Mouse (Mus musculus) forebrain, embryonic 15.5 days (tissue): ENCODE measurements at regions not wholly inside any gene's neighbourhood (a gene's known extent, or its start where the extent isn't known, plus 50 kb on each side); places are given as distances from the start of the nearest gene placed in this dataset.
"Not testable (repeated sequence)": the region's sequence is repeated elsewhere in the genome, so short reads cannot be mapped to it uniquely, and the experiment has no call there.

Experiments used
- ATAC-seq: fragments of 200-750 bp; cut with Nextera tagmentation; replicated peaks from 2 replicates; pipeline ENCODE4 v1.8.0; 2017; ENCODE audit warnings: mild to moderate bottlenecking, moderate TSS enrichment, moderate library complexity
- H3K27ac ChIP-seq: fragments of 300-500 bp; sonication (generic); replicated peaks from 2 replicates; pipeline ENCODE4 v1.5.1; 2015; ENCODE audit warnings: mild to moderate bottlenecking, inconsistent platforms
- H3K27me3 ChIP-seq: fragments of 300-500 bp; sonication (generic); 2 replicates; pipeline ENCODE4 v1.6.1; 2015; ENCODE audit warnings: inconsistent platforms
- H3K36me3 ChIP-seq: fragments of 300-500 bp; sonication (generic); 2 replicates; pipeline ENCODE4 v1.6.1; 2015; ENCODE audit warnings: mild to moderate bottlenecking, inconsistent platforms
- H3K4me1 ChIP-seq: fragments of 300-500 bp; sonication (generic); 2 replicates; pipeline ENCODE4 v1.6.1; 2015; ENCODE audit warnings: inconsistent platforms
- H3K4me2 ChIP-seq: fragments of 300-500 bp; sonication (generic); replicated peaks from 2 replicates; pipeline ENCODE4 v1.6.1; 2015; ENCODE audit warnings: mild to moderate bottlenecking, inconsistent platforms
- H3K4me3 ChIP-seq: fragments of 300-500 bp; sonication (generic); 2 replicates; pipeline ENCODE4 v1.5.1; 2015; ENCODE audit warnings: mild to moderate bottlenecking, inconsistent platforms
- H3K9ac ChIP-seq: fragments of 300-500 bp; sonication (generic); replicated peaks from 2 replicates; pipeline ENCODE4 v1.6.1; 2015; ENCODE audit warnings: mild to moderate bottlenecking, inconsistent platforms
- H3K9me3 ChIP-seq: fragments of 300-500 bp; sonication (generic); 2 replicates; pipeline ENCODE4 v1.6.1; 2016; ENCODE audit warnings: inconsistent platforms
- WGBS: fragments of 180-500 bp; shearing (Covaris S2); methylation state at CpG from one replicate; pipeline ENCODE4 v1.1.7; 2015; ENCODE audit warnings: mixed read lengths; 5-methylcytosine and 5-hydroxymethylcytosine counted together

- Histone ChIP-seq H3K4me2 (no peak overlapping the region), H3K9me3 (no peaks in the 10 kb centered on the region), H3K27ac (peak overlapping the region; percentile 65), H3K36me3 (no peaks in the 10 kb centered on the region), H3K4me3 (no peak overlapping the region), H3K4me1 (peaks cover 11% of the 10 kb centered on the region; the same call in 1 of the 2 replicates), H3K9ac (no peak overlapping the region), H3K27me3 (no peaks in the 10 kb centered on the region)
- 56% methylated on average over 14 of the region's 14 CpGs for WGBS
- ATAC-seq, result no peak; the same call in 1 of the 2 replicates
Measured at GRCm38 (mm10) chr13:111309848-111310692, 55.3 kb downstream of the Actbl2 start.

DNA sequence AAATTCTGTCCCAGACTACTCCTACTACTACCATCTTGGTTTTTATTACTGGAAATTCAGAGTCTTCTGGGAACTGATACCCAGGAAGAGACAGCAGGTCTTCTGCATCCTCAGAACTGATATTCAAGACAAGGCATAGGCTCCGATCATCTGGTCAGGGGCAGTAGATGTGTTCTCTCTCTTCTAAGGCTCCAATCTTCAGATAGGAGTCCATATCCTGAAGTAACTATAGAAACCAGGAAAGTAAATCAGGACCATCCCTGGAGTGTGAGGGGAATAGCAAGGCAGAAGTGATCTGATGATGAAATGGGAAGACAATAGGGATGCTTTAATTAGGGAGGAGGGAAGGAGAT lies 55.9 kb downstream of the Actbl2 start:
- H3K27me3 ChIP-seq, result no peaks in the 10 kb centered on the region
- no peaks in the 10 kb centered on the region for H3K9me3 ChIP-seq
- H3K27ac ChIP-seq, result peak overlapping the region; percentile 65
- no peak for ATAC-seq
- 87% methylated on average over 1 of the region's 1 CpGs for WGBS
- H3K4me2 ChIP-seq, result no peak overlapping the region
- peaks cover 11% of the 10 kb centered on the region; the same call in 1 of the 2 replicates for H3K4me1 ChIP-seq
- H3K4me3 ChIP-seq, result no peak overlapping the region
- H3K36me3 ChIP-seq, result no peaks in the 10 kb centered on the region
- no peak overlapping the region for H3K9ac ChIP-seq

GRCm38 (mm10) chr13:111313506-111313905 lies 58.7 kb downstream of the Actbl2 start:
- H3K27me3 ChIP-seq, H3K27ac ChIP-seq, H3K4me3 ChIP-seq, ATAC-seq, H3K9me3 ChIP-seq, H3K4me2 ChIP-seq, H3K9ac ChIP-seq, H3K36me3 ChIP-seq: not testable (repeated sequence)
- H3K4me1 ChIP-seq, result peaks cover 11% of the 10 kb centered on the region; the same call in 1 of the 2 replicates
- 84% methylated on average over 3 of the region's 3 CpGs for WGBS

GRCm38 (mm10) chr13:111317876-111318275 lies 63.1 kb downstream of the Actbl2 start:
- not testable (repeated sequence) for H3K27me3 ChIP-seq, ATAC-seq, H3K4me2 ChIP-seq, H3K4me3 ChIP-seq, H3K4me1 ChIP-seq, H3K27ac ChIP-seq, H3K9ac ChIP-seq, H3K9me3 ChIP-seq, H3K36me3 ChIP-seq
- 78% methylated on average over 2 of the region's 2 CpGs for WGBS

DNA sequence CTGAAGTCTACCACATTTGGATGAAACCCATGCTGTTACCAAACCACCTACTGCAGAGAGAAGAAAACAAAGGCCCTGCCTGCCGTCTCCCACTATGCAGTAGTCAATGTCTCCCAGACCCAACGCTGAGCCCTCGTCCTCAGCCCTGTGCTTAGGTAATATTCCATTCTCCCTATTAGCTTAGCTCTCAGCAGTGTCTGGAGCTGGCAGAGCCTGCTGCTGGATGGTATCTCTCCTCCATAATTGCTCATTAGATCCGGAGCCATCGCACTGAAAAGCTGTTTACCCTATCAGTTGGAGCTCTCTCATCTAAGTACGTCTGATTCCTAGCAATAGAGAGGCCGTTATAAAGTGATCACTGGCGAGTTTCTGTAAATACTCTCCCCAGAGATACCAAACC lies 68.4 kb downstream of the Actbl2 start:
- WGBS, result 37% methylated on average over 8 of the region's 8 CpGs
- peak overlapping the region; percentile 43 for H3K27ac ChIP-seq
- peak; percentile 55; the same call in 1 of the 2 replicates for ATAC-seq

DNA sequence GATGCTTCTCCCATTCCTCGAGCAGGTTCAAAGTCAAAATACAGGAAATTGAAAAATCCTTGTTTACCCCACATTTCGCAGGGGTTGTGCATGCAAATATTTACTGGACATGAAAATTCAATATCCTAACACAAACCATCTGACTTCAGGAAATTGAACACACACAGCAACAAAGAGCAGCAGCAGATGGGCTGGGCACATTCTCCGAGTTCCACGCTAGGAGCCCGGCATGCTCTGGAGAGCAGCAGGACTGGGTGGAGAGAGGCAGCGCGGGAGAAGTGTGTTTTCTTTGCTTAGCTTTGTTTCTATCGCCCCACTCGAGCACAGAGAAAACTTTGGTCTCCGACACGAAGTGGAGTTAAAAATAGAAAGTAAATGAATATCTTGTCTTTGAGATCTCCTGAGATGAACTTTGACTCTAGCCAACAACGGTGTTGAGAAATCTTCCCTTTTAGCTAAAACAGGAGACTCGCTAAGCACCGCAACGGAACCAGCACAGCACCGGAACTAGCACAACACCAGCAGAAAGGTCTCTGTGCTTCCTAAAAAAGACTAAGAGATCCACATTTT lies 71.4 kb downstream of the Actbl2 start:
- Histone ChIP-seq H3K27me3 (no peaks in the 10 kb centered on the region), H3K4me3 (no peak overlapping the region), H3K9ac (no peak overlapping the region), H3K4me2 (no peak overlapping the region), H3K36me3 (no peaks in the 10 kb centered on the region), H3K4me1 (peaks cover 3% of the 10 kb centered on the region; the same call in 1 of the 2 replicates), H3K9me3 (no peaks in the 10 kb centered on the region), H3K27ac (no peak overlapping the region)
- 88% methylated on average over 16 of the region's 16 CpGs for WGBS
- ATAC-seq, result no peak

More for the DNA sequence above, 68.4 kb downstream of the Actbl2 start:
- Histone ChIP-seq H3K4me3 (no peak overlapping the region), H3K27me3 (no peaks in the 10 kb centered on the region), H3K4me1 (peaks cover 3% of the 10 kb centered on the region; the same call in 1 of the 2 replicates), H3K4me2 (no peak overlapping the region), H3K9me3 (no peaks in the 10 kb centered on the region), H3K36me3 (no peaks in the 10 kb centered on the region), H3K9ac (no peak overlapping the region)

DNA sequence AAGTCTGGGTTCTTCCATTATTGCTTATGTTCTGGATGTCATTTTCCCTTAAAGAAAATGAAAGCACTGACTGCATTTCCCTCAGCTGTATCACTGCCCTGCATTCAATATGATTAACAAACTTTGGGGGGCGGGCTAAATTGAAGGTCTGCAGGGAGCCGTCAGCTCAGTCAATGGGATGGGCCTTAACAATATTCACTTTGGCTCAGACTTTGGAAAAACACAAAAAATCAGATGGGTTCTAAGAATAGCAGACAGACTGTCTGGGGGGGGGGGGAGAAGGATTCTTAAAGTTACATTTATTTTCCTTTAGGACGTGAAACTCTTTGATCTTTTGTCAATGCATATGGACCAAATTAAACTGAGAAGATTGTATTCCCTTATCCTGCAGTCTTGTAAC lies 78.2 kb downstream of the Actbl2 start:
- Histone ChIP-seq H3K4me1 (no peaks in the 10 kb centered on the region), H3K4me3 (no peak overlapping the region), H3K9ac (no peak overlapping the region), H3K9me3 (no peaks in the 10 kb centered on the region), H3K4me2 (no peak overlapping the region), H3K27me3 (no peaks in the 10 kb centered on the region), H3K36me3 (no peaks in the 10 kb centered on the region), H3K27ac (no peak overlapping the region)
- no peak for ATAC-seq
- 84% methylated on average over 3 of the region's 3 CpGs for WGBS

DNA sequence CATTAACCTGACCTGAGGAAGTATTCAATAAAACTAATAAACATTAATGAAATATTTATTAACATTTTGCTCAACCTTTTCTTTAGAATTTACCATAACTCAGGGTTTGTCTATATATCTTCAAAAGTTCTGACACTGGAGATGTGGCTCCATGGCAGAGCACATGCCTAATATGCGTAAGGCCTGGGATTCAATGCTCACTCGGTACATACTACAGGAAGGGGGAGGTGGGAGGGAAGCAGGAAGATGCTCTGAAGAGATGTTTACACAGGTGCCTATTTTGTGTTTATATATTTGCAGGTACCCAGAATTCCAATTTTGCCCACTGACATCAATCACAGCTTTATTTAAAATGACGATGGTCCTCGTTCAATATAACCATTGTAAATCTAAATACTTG lies 79.0 kb downstream of the Actbl2 start:
- Histone ChIP-seq H3K27me3 (no peaks in the 10 kb centered on the region), H3K9ac (no peak overlapping the region), H3K27ac (no peak overlapping the region), H3K36me3 (no peaks in the 10 kb centered on the region), H3K4me3 (no peak overlapping the region), H3K4me2 (no peak overlapping the region), H3K4me1 (no peaks in the 10 kb centered on the region), H3K9me3 (no peaks in the 10 kb centered on the region)
- ATAC-seq, result no peak
- WGBS, result 95% methylated on average over 4 of the region's 4 CpGs

DNA sequence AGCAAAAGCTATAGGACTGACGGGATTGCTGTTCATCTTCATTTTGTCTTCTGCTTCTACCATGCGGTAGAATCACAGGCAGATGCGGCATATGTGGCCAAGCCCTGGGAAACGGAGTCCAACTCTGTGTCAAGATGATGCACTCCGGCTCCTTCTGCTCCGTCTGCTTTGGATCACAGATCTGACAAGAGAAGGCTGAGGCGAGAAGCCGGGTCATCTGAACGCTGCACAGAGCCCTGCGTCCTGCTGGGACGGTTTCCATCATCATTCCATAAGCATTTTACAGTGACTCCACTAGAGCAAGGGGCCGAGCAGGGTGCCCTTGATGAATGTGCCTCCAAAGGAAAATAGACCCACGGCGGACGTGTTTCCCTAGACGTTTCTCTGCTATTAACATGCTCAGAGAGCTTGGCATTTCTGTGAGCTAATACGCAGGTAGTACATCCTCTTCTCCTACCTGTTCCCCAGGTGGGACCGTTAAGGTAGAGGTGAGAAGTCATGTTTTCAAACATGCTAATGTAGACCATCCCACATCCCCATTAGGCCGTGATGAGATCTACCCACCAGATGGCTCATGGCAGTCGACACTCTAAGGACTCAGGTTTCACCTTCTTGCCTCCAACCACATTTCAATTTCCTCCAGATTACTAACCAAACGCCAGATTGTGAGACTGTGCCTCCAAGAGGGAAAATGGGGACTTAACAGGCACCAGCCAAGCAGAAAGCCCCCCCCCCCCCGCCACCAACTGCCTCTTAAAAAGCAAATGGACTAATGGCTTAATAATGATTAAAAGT lies 79.6 kb downstream of the Actbl2 start:
- Histone ChIP-seq H3K4me2 (no peak overlapping the region), H3K9me3 (no peaks in the 10 kb centered on the region), H3K36me3 (no peaks in the 10 kb centered on the region), H3K9ac (no peak overlapping the region), H3K4me1 (no peaks in the 10 kb centered on the region), H3K27ac (no peak overlapping the region), H3K4me3 (no peak overlapping the region), H3K27me3 (no peaks in the 10 kb centered on the region)
- 81% methylated on average over 22 of the region's 22 CpGs for WGBS
- ATAC-seq, result no peak

GRCm38 (mm10) chr13:111344981-111345380 lies 90.2 kb downstream of the Actbl2 start:
- 72% methylated on average over 10 of the region's 10 CpGs for WGBS
- Histone ChIP-seq H3K4me2 (no peak overlapping the region), H3K4me1 (0 out of 2 replicates have a peak, but pooled peaks cover 5% of the 10 kb centered on the region), H3K9ac (no peak overlapping the region), H3K27ac (no peak overlapping the region), H3K36me3 (no peaks in the 10 kb centered on the region), H3K4me3 (no peak overlapping the region), H3K9me3 (no peaks in the 10 kb centered on the region), H3K27me3 (no peaks in the 10 kb centered on the region)
- no peak for ATAC-seq

DNA sequence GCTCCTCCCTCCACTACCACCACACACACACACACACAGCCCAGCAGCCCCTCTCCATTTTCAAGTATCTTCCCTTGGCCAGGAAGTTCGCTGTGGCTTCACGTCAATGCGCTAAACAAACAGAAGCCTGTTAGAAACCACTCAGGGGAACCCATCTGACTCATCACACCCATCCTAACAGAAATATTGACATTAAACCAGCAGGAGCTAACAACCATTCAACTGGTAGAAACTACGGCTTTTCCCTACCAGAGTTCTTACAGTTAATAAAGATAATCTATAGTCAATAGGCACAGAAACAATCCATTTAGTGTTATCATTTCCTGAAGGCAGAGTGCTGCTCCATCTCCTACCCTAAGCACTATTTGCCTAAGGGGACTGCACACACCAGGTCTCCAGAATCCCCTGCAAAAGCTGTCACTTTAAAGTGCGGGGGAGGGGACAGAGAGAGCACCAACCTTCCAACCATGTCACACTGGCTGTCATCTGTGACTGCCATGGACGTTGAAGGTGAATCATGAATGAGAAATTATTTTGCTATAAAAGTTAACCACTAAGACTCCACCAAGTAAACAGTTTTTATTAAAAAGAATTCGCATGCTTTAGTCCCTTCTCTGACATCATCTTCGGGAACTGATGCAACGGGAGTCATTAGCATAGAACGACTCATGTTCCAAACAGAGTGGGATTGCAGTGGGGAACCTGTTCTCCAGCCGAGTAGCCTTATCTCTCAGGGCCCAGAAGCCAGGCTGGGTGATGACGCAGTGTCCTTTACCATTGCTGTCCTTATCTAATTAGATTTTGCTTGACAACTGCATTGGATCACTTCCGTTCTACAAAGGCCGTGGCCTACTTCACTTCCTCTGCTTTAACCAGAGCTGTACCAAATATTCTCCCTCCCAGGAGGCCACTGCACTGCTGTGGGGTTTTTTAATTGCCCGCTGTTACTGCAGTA lies 91.0 kb downstream of the Actbl2 start:
- no peak for ATAC-seq
- H3K9me3 ChIP-seq, result no peaks in the 10 kb centered on the region
- H3K4me2 ChIP-seq, result no peak overlapping the region
- no peaks in the 10 kb centered on the region for H3K36me3 ChIP-seq
- H3K4me3 ChIP-seq, result no peak overlapping the region
- H3K4me1 ChIP-seq, result 0 out of 2 replicates have a peak, but pooled peaks cover 5% of the 10 kb centered on the region
- H3K9ac ChIP-seq, result no peak overlapping the region
- no peak overlapping the region for H3K27ac ChIP-seq
- 80% methylated on average over 15 of the region's 15 CpGs for WGBS
- H3K27me3 ChIP-seq, result no peaks in the 10 kb centered on the region
